Mouse (Mus musculus) midbrain, postnatal 0 days (tissue): ENCODE data around the gene Cdh4. TPM values are rescaled to one million over a fixed set of nuclear protein-coding genes. Genes with fewer than 3 reads are reported as not detected.

Experiments
- ATAC-seq: fragments of 200-750 bp; cut with Nextera tagmentation; 2 replicates; pipeline ENCODE4 v1.8.0; 2017; ENCODE audit warnings: moderate number of reproducible peaks, mild to moderate bottlenecking, moderate TSS enrichment, moderate library complexity; ENCODE audit not compliant: low FRiP score
- DNase-seq: peaks from one replicate; pipeline ENCODE4 v3.0.0-alpha.2; 2015; ENCODE audit warnings: low spot score
- H3K27ac ChIP-seq: fragments of 300-500 bp; sonication (generic); 2 replicates; pipeline ENCODE4 v1.5.1; 2014; ENCODE audit warnings: low read depth, mild to moderate bottlenecking, low read length, mixed read lengths
- H3K27me3 ChIP-seq: fragments of 300-500 bp; sonication (generic); 2 replicates; pipeline ENCODE4 v1.6.1; 2014; ENCODE audit warnings: low read length, control low read depth, mixed read lengths; ENCODE audit not compliant: insufficient read depth
- H3K36me3 ChIP-seq: fragments of 300-500 bp; sonication (generic); 2 replicates; pipeline ENCODE4 v1.6.1; 2014; ENCODE audit warnings: low read length, control low read depth, mixed read lengths; ENCODE audit not compliant: insufficient read depth
- H3K4me1 ChIP-seq: fragments of 300-500 bp; sonication (generic); 2 replicates; pipeline ENCODE4 v1.6.1; 2014; ENCODE audit warnings: mild to moderate bottlenecking, control low read depth, antibody characterized with exemption, low read length, mixed read lengths; ENCODE audit not compliant: insufficient read depth
- H3K4me2 ChIP-seq: fragments of 300-500 bp; sonication (generic); 2 replicates; pipeline ENCODE4 v1.6.1; 2014; ENCODE audit warnings: low read depth, mild to moderate bottlenecking, low read length, mixed read lengths; ENCODE audit not compliant: poor library complexity, severe bottlenecking
- H3K4me3 ChIP-seq: fragments of 300-500 bp; sonication (generic); 2 replicates; pipeline ENCODE4 v1.5.1; 2014; ENCODE audit warnings: low read depth, mild to moderate bottlenecking, low read length, moderate library complexity
- H3K9ac ChIP-seq: fragments of 300-500 bp; sonication (generic); replicated peaks from 2 replicates; pipeline ENCODE4 v1.6.1; 2014; ENCODE audit warnings: mild to moderate bottlenecking, low read length, moderate library complexity, mixed read lengths; ENCODE audit not compliant: poor library complexity, severe bottlenecking
- H3K9me3 ChIP-seq: fragments of 300-500 bp; sonication (generic); 2 replicates; pipeline ENCODE4 v1.6.1; 2016; ENCODE audit warnings: low read length, control low read depth
- CTCF ChIP-seq: IDR thresholded peaks from 2 replicates; pipeline ENCODE4 v1.5.1; 2016; ENCODE audit warnings: antibody characterized with exemption, mild to moderate bottlenecking
- WGBS: fragments of 180-500 bp; shearing (Covaris S2); extraction: QIAGEN DNeasy Blood & Tissue Kit; methylation state at CpG from one replicate; pipeline ENCODE4 v1.1.7; 2014; 5-methylcytosine and 5-hydroxymethylcytosine counted together
- polyA plus RNA-seq: library from polyadenylated mRNA; unstranded; fragments of >200 nt; fragmentation: Nextera tagmentation; extraction: Ambion mirVana; gene quantifications from 2 replicates; pipeline ENCODE4 v1.2.1, GENCODE M21; 2015
- total RNA-seq: library from RNA; depleted of rRNA; stranded (reverse); fragments of >200 nt; gene quantifications from 2 replicates; pipeline ENCODE4 v1.2.3, GENCODE M21; 2014

Gene Cdh4
- total and polyA plus RNA-seq, 2 experiments from 2014 or later, result 64.9 to 86.6 TPM

DNA sequence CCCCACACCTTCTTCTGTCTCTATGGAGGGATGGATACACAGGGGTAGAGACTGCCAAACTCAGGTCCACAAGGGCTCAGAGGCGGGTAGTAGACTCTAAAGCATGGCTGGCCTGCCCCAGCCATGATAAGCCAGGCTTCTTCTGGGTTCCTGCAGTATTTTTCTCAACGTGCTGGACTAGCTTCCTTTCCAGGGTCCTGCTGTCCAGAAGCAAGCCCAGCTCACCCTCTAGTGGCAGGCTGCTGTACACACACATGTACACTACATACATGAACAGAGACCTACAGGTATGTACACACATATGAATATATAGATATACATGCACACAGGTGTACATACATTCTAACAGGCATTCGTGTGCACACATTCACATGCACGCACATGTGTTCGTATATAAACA lies 430.5 kb downstream of the Cdh4 start:
- peaks cover 7% of the 10 kb centered on the region for H3K4me1 ChIP-seq
- no peaks in the 10 kb centered on the region for H3K9me3 ChIP-seq
- no peaks in the 10 kb centered on the region for H3K27me3 ChIP-seq
- no peak overlapping the region for H3K9ac ChIP-seq
- ATAC-seq (0 out of 2 replicates have a peak, but pooled peaks have one; percentile 42), DNase-seq (peak; percentile 78)
- H3K27ac ChIP-seq, result no peak overlapping the region
- 59% methylated on average over 5 of the region's 5 CpGs for WGBS
- peak; percentile 95 for TF ChIP-seq CTCF
- H3K36me3 ChIP-seq, result 0 out of 2 replicates have a peak, but pooled peaks cover 3% of the 10 kb centered on the region
- H3K4me3 ChIP-seq, result no peak overlapping the region
- no peak overlapping the region for H3K4me2 ChIP-seq

DNA sequence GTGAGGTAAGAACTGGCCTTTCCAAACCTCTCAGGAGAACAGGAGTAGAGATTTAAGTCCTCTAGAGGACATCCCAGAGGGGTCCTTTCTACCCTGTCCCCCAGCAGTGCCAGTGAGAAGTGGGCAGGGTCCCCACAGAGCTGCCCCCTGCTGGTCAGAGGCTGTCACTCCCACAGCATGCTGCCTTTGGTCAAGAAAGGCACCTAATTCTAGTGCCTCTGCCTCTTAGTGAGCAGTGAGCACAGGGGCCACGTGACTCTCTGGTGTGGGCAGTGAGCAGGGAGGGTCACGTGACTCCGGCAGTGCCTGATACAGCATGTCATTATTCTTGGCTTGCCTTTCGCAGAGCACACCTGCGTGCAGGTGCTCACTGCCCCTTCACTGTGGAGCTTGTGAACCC lies 431.1 kb downstream of the Cdh4 start:
- Histone ChIP-seq H3K4me3 (no peak overlapping the region), H3K36me3 (0 out of 2 replicates have a peak, but pooled peaks cover 3% of the 10 kb centered on the region), H3K4me1 (peaks cover 7% of the 10 kb centered on the region), H3K9ac (no peak overlapping the region), H3K9me3 (no peaks in the 10 kb centered on the region), H3K27ac (no peak overlapping the region), H3K4me2 (no peak overlapping the region), H3K27me3 (no peaks in the 10 kb centered on the region)
- ATAC-seq, result no peak
- WGBS, result 59% methylated on average over 5 of the region's 5 CpGs
- peak; percentile 74 for TF ChIP-seq CTCF
- DNase-seq, result no peak

DNA sequence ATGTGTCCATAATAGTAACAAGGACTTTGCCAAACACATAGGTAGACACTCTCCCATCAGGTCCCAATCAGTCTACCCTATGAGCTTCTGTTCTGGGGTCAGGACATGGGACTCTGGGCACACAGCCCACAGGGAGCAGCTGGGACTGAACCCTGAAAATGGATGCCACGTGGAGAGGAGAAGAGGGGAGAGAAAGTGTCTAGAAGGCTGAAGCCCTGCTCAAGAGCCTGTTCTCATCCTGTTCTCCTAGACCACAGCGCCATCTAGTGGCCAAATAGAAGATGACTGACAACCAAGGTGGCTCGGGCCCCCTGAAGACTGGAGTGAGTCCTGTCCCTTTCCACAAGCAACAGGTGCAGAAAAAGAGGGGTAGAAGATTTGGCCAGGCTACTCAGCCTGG lies 432.9 kb downstream of the Cdh4 start:
- ATAC-seq, result peak; percentile 65; the same call in 1 of the 2 replicates
- Histone ChIP-seq H3K9ac (no peak overlapping the region), H3K27ac (no peak overlapping the region), H3K4me1 (no peaks in the 10 kb centered on the region), H3K9me3 (no peaks in the 10 kb centered on the region), H3K4me2 (no peak overlapping the region), H3K27me3 (no peaks in the 10 kb centered on the region), H3K4me3 (no peak overlapping the region), H3K36me3 (0 out of 2 replicates have a peak, but pooled peaks cover 3% of the 10 kb centered on the region)
- 2% methylated on average over 3 of the region's 3 CpGs for WGBS
- DNase-seq, result peak; percentile 89
- TF ChIP-seq CTCF, result peak; percentile 94

DNA sequence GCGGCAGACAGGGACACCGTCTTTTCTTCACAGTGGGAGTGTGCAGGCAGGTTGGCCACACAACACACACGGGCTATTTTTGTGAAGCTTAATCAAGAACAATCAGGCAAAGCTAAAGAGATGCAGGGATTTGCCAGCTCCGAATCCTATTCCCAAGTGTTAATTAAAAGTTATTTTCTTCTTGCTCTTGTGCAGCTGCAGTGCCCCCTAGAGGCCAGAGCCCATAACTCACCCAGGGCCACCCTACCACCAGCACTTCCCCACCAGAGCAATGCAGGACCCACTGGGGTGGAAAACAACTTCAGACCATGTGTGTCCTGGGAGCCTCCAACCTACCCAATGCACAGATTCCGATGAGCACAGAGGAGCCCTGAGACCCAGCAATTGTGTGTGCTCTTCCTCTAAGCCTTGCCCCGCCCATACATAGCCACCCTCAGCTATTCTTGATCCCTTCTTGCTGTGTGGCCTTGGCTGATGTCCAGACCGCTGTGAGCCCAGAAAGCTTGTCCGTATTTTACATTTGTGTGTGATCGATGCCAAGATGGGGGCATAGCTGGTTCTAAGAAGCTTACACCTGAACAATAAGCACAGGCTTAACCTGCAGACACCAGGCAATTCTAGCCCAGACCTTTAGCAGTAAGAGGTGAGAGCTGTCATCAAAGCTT lies 435.5 kb downstream of the Cdh4 start:
- no peak for ATAC-seq
- Histone ChIP-seq H3K4me3 (no peak overlapping the region), H3K4me1 (no peaks in the 10 kb centered on the region), H3K27me3 (no peaks in the 10 kb centered on the region), H3K27ac (no peak overlapping the region), H3K4me2 (no peak overlapping the region), H3K36me3 (peaks cover 3% of the 10 kb centered on the region; the same call in 1 of the 2 replicates), H3K9ac (no peak overlapping the region), H3K9me3 (no peaks in the 10 kb centered on the region)
- peak; percentile 67 for TF ChIP-seq CTCF
- 56% methylated on average over 9 of the region's 9 CpGs for WGBS
- peak; percentile 37 for DNase-seq

DNA sequence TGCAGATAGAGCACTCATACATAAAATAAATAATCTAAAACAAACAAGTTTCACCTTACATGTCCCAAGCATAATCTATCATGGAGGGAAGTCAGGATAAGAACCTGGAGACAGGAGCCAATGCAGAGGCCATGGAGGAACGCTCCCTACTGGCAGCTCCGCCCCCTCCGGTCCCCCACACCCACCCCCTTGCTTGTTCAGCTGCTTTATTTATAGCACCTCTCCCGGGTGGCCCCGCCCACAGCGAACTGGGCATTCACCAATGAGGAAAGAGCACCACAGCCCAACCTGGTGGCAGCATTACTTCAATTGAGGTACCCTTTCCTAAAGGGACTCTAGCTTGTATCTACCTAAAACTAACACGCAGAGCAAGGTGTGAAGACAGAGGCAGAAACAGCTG lies 442.3 kb downstream of the Cdh4 start:
- Histone ChIP-seq H3K4me2 (no peak overlapping the region), H3K36me3 (peaks cover 15% of the 10 kb centered on the region; the same call in 1 of the 2 replicates), H3K27ac (no peak overlapping the region), H3K9ac (no peak overlapping the region), H3K9me3 (no peaks in the 10 kb centered on the region), H3K27me3 (no peaks in the 10 kb centered on the region), H3K4me3 (no peak overlapping the region), H3K4me1 (no peaks in the 10 kb centered on the region)
- ATAC-seq (no peak), DNase-seq (no peak)
- 57% methylated on average over 7 of the region's 7 CpGs for whole genome bisulfite sequencing
- no peak for TF ChIP-seq CTCF

DNA sequence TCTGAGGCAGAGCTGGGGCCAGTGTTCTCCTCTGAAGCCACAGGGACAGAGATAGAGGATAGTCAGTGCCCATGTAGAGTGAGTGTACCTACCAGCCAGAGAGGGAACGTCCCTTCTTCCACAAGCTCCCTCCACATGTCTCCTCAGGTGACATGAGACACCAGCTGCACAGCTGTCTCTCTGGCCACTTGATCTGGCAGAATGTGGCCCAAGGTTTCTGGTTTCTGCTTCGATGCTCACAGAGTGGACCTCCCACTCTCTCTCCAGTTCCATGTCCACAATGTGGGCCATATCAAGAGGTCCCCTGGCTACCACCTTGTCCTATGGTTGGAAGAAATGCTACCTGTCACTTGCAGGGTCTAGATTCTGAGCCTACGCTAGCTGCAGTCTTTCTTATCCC lies 448.8 kb downstream of the Cdh4 start:
- Histone ChIP-seq H3K4me1 (no peaks in the 10 kb centered on the region), H3K27me3 (no peaks in the 10 kb centered on the region), H3K4me3 (no peak overlapping the region), H3K36me3 (peaks cover 15% of the 10 kb centered on the region), H3K9me3 (no peaks in the 10 kb centered on the region), H3K27ac (no peak overlapping the region), H3K4me2 (no peak overlapping the region), H3K9ac (no peak overlapping the region)
- ATAC-seq (no peak), DNase-seq (no peak)
- WGBS, result 70% methylated on average over 3 of the region's 3 CpGs
- no peak for TF ChIP-seq CTCF
